Mouse (Mus musculus): ENCODE measurements around the gene Mybpc1. TPM values are rescaled to one million over a fixed set of nuclear protein-coding genes. Genes with fewer than 3 reads are reported as not detected.

Mybpc1 gene
- total RNA-seq (2021) = 1,000 to 10,000 TPM in 1 of 2 experiments, 100 to 1,000 TPM in 1; 775 to 1,264 TPM
- long read RNA-seq, experiment 1, transcript Mybpc1-202 (29 exons, 3,922 nt) = major isoform, 115 of 301 reads
- long read RNA-seq, experiment 1, partial matches to known transcripts = 81 of 301 reads
- long read RNA-seq, experiment 1, other reads (novel, unspliced or antisense) = 105 of 301 reads
- long read RNA-seq, experiment 2, transcript Mybpc1-202 (29 exons, 3,922 nt) = major isoform, 160 of 691 reads
- long read RNA-seq, experiment 2, partial matches to known transcripts = 157 of 691 reads
- long read RNA-seq, experiment 2, other reads (novel, unspliced or antisense) = 373 of 691 reads

DNA sequence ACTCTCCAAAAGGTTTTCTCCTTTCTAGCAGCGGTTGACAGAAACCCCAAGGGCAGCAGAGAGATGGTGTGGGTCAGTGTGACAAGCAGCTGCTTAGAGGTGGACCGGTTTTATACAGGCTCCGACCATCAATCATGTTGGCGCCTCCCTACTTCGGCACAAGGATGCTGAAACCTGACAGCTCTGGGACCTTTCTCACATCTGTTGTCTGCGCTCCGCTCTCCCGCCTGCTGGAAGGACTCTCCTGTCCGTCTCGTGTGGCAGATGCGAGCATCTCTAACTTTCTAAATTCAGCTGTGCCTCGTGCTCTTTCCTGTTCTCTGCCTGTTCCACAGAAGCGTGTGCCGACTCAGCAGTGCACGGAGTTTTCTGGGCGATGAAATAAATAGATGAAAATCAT is at the start of gene Mybpc1:
Mybpc1 (minus strand) TSS at position 210 of the 400 bp plus-strand sequence.
- DNase-seq = no peak
- intact Hi-C loops (cut with DNase I) = no loop called here

DNA sequence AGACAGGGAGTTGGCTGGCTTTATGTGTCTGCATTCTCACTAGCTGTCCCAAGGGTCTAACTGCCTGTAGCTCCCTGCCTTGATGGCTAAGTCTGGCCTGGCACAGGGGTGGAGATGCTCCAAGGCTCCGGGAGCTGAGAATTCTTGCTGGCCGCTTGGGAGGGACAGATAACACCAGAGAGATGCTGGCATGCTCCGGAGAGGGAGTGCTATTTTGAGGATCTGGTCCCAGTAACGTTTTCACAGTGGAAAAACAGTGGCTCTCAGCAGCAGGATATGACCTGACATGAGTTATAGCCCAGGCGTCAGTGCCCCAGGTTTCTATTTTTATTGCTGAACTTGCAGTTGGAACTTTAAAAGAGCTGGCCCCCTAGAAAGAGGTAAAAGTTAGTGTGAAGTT is 40.5 kb upstream of the Mybpc1 start:
- peak; percentile 32 to 39 for DNase-seq
- intact Hi-C loops (cut with DNase I) = no loop called here

DNA sequence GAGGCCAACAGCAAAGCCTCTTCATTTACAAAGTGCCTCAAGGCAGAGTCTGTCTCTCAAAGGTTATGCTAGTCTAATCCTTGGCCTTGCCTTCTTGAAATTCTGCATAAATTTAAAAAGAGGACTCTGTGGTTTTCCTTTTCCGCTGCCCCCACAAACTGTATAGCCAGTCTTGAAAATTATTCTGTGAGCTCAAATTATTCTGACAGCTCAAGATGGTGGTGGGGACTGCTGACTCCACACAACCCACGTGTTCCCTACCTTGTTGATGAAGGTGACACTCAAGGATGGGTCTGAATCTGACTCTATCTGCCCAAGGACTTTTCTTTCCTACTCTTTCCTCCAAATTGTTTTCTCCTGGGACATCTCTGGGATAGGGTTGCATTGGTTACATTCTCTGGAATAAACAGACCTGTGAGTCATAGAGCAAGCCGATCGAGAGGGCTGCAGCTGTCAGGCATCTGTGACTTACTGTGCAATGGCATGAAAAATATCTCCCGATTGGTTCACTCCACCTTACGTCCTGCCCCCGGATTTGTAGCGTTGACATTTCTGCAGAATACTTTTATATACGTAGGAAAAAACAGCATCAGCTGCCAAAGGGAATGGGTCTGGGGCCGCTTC is 26.5 kb upstream of the Mybpc1 start:
- DNase-seq = no peak
- intact Hi-C loops (cut with DNase I) = no loop called here

DNA sequence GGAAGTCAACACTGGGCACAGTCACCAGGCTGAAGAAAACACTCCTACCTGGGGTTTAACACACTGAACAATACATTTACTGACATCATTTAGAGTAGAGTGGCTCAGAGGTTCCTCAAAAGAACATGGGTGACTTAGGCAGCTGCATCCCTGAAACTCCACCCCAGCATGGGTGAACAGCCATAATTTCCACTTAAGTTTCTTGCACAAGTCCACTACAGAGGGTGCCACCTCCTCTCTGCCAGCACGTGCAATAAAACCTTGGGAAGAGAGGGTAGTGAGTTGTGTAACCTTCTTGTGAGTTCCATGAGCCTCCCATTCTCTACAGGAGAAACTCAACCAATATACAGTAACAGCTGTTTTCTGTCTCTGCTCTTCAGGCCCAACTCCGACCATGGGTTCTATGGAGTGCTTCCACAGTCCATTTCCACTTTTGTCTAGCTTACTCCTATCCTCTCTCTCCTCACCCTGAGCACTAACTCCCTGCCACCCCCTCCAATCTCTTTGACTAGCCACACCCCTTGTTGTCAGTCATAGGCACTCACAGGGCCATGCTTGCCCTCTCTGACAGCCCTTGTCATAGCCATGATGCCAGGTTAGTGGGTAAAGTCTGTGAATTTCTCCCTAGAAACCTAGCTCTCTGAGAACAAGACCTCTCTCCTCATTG is 25.8 kb upstream of the Mybpc1 start:
- DNase-seq = no peak
- intact Hi-C loops (cut with DNase I) = no loop called here

DNA sequence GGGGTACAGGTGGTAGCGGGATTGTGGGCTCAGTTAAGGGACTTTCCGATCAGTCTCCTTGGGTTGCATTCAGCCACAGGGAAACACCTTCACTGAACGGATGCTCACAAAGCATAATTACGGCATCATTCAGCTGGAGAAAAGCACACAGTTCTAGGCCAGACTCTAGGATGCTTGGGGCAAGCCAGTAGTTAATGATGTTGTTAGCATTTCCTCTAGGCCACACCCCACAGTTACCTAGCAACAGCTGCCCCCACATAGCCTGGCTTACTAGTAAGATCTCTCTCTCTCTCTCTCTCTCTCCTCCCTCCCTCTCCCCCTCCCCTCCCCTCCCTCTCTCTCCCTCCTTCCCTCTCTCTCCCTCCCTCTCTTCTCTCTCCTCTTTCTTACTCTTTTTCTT is 22.1 kb upstream of the Mybpc1 start:
- no peak for DNase-seq
- intact Hi-C loops (cut with DNase I) = no loop called here

DNA sequence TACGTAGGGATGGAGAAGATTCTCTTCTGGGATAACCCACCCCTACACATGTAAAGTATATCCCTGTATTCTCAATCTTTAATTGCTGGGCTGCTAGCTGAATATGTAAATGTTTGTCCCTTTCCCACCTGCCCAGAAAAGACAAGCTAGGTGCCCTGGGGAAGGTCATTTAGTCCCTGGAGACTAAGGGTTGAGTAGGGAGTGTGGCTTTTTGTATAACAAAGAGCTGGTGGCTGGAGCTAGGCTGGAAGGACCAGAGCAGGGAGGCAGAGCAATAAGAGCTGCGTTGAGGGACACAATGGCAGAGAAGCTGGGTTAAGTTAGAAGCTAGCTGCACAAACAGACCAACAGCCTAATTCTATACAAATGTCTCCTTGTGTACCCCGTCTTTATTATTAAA is 21.2 kb upstream of the Mybpc1 start:
- intact Hi-C loops (cut with DNase I) = no loop called here
- no peak for DNase-seq

DNA sequence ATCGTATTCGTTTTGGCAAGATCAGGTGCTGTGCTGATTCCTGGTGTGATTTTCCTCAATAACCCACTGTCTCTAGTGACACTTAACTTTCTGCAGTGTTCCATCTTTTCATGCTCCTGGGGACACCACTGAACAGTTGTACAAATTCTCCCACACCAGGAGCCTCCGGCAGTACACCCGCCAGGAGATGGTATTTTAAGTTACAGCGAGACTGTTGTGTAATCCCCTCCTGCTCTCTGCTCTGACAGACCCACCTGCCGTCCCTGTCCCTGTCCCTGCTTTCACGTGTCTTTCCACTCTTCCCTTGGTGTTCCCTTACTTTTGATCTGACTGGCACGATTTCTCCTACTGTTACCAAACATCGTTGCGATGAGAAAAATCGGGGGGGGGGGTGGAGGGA is 19.3 kb upstream of the Mybpc1 start:
- intact Hi-C loops (cut with DNase I) = no loop called here
- DNase-seq = no peak

DNA sequence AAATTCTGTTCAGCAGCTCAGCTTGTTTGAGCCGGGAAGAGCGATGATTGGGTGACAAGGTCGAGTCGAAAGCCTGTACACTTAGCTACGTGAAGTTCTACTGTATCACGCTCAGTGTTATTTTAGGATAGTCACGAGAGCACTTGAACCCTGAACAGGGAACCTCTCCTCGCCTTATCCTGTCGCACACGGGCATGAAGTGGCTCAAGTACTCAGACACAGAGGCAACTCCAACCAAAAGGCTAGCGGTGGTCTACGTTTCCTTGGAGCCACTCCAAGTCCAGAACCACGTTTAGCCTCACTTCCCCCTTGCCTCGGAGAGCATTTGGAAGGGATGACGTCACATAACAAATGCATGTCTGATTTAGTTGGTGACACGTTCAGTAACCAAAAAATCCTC is 17.7 kb upstream of the Mybpc1 start:
- intact Hi-C loops (cut with DNase I) = no loop called here
- DNase-seq = no peak

DNA sequence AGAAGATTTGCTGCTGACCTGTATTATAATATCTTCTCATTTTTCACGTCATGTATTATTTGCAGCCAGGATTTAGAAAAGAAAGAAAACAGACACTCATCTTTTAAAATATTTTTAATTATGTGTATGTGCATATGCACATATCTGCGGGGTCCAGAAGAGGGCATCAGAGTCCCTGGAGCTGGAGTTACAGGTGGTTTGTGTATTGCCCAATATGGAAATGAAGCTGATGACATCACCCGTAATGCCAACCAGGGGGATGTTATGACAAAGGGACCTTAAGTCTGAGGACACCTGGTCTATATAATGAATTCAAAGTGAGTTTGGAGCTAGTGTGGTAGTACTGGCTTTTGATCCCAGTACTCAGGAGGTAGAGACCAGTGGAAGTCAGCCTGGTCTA is 15.9 kb upstream of the Mybpc1 start:
- intact Hi-C loops (cut with DNase I) = no loop called here
- DNase-seq = no peak

DNA sequence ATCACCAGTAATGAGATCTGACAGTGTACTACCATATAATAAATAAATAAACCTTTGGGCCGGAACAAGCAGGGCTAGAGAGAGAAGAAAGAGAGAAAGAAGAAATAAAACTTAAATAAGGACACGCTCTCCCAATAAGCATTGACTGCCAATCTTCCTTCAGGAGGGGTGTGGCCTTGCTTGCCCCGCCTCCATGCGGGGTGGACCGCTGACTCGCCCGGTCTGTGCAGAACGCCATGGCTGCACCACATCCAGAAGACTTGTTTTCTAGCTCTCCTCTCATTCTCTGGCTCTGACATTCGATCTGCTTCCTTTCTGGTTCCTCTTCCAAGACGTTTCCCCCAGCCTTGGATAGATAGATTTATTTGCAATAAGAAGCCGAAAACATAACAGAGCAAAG is 8.1 kb upstream of the Mybpc1 start:
- intact Hi-C loops (cut with DNase I) = no loop called here
- DNase-seq = no peak

DNA sequence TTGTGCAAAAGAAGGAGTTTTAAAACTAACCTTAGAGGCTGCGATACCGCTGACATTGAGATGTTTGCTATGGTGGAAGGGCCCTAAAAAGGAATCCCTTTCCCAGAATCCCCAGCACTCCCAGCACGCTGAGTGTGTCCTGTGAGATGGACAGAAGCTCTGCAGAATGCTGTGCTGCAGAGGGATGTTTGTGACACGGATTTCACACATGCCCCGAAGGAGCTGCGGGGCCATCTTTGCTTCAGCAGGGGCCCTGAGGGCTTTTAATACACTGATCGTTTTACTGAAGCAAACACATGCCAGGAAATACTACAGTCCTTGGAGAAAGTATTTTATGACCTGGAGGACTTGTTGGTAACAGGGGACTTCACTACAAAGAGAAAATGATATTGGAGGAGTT is 1.7 kb upstream of the Mybpc1 start:
- intact Hi-C loops (cut with DNase I) = no loop called here
- DNase-seq = no peak

DNA sequence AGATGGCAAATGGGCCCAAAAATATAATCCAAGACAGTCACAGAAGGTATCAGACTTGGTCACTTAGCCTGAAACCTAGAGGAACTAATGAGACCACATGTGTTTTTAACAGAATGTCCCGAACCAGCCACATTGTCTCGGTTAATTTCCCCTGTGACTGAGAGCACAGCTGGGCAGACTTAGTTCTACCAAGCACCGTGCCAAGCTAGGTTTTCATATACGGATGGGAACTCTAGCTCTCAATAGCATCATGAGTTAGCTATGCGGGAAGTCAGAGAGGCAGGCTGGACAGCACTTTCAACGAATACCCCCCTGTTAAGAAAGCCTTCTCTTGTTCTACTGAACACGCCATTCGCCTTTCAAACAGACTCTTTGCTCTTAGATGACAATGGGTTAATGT is 1.1 kb upstream of the Mybpc1 start:
- DNase-seq = no peak
- intact Hi-C loops (cut with DNase I) = no loop called here

DNA sequence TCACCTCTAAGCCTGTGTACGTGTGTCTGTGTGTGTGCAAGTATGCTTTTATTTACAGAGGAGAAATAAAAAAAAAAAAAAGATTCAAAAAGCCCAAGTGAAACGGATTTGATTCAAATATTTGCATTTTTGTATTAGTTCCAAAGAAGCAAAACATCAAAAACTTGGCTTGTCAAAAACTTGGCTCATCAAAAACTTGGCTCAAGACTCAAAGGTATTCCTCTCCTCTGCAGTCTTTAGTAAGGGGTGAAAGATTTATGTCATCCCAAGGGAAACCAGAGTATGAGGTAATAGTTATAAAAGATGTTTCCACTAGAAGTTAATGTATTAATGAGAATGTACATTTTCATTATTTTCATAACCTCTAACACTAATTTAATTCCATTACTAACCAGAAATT is 1.2 kb downstream of the Mybpc1 start:
- no peak for DNase-seq
- intact Hi-C loops (cut with DNase I) = no loop called here

DNA sequence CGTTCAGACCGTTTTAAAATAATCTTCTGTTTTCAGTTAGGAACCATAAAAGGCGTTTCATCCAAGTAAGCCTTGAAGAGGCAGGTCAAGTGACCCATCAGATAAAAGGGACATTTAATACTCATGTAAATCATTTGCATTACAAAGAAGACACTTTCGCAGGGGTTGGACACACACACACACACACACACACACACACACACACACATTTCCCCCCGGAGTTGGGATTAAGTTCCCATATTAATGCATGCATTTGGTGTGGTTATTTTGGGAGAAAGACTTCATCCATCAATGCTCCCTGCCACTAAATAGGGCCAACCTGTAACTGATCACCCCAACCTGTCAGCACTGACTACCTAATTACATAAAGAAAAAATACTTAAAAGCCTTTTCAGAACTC is 1.7 kb downstream of the Mybpc1 start:
- intact Hi-C loops (cut with DNase I) = no loop called here

DNA sequence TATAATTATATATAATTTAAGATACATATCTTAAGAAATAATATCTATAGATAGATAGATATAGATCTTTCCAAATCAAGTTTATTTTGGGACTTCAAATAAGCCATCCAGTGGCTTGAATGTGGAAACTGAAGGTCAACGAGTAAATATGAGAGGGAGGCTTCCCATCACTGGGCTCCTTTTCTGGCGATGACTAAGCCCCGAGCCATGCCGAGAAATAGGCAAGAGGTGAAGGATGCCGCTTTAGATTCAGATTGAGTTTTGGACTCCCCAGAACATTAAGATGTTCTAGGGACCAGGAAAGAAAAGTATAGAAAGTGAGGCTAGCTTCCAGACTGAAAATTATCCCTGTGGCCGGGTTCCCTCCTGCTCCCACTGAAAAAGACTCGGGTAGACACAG is 4.4 kb downstream of the Mybpc1 start:
- no peak for DNase-seq
- intact Hi-C loops (cut with DNase I) = no loop called here

More for the DNA sequence above, 1.7 kb downstream of the Mybpc1 start:
- DNase-seq = no peak

DNA sequence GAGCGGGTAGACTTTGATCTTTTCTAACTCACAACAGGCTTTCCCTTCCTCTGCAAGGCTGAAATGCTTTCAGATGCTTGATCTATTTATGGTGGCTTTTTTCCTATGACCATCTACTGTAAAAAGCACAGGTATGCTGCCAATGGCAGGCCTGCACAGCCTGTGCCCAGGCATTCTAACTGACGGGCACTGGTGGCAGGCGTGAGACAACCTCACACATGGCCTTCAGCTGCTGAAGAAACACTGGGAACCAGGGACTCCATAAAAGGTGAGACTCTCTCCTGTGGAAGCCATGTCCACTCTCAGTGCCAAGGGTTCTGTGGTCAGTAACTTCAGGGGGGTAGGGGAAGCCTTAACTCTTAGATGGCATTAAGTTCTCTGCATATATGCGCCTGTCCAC is 12.6 kb downstream of the Mybpc1 start:
- no peak for DNase-seq
- intact Hi-C loops (cut with DNase I) = no loop called here

DNA sequence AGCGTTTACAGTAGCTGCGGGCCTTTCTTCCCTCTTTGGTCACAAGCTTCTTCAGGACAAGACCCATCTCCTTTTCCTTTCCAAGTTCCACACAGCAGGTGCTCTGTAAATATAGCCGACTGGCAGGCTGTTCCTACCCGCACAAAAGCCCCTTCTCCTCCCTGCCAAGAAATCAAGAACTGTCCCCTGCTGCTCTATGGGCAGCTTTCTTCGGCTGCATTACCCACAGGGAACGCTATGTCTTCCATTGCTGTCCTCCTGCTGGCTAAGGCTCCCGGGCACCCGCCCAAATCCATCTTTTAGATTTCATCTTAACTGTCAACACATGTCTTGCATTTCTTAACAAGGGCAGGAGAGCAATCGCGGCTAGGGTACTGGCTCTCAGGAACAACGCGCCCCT is 13.9 kb downstream of the Mybpc1 start:
- intact Hi-C loops (cut with DNase I) = no loop called here
- peak; percentile 52 to 75 for DNase-seq

DNA sequence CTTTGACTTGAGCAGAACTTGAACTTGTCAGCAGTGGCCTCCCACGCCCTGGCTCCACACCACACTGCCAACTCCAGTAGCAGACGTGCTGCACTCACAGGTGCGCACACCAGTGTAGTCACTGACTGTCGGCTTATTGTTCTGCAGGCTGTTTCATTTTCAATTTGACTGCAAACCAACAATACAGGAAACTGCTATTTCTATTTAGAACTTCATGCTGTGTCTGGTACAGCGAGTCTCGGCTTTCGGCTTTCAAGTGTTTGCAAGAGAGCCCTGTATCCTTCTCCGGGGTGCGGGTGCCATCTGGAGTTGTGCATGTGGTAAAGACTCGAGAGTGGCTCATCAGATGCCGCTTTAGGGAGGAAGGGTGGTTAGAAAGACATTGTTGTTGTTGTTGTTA is 20.5 kb downstream of the Mybpc1 start:
- DNase-seq = no peak
- intact Hi-C loops (cut with DNase I) = no loop called here

DNA sequence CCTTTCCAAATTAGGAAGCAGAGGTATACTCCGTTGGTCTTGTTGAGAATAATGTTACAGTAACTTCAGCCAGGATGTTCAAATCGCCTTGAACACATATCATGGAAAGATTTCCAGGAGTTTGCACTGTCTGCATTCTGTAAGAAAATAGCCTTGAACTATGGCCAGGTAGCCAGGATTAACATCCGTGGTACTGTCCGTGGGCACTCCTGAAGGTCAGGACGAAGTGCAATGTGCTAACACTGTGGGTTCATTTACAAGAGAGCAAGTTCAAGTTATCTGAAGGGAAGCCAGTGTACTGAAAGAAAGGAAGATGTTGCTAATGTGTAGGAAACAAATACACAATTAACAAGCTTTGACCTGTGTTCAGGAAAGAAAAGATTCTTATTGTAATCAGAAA is 24.2 kb downstream of the Mybpc1 start:
- intact Hi-C loops (cut with DNase I) = no loop called here
- no peak for DNase-seq

DNA sequence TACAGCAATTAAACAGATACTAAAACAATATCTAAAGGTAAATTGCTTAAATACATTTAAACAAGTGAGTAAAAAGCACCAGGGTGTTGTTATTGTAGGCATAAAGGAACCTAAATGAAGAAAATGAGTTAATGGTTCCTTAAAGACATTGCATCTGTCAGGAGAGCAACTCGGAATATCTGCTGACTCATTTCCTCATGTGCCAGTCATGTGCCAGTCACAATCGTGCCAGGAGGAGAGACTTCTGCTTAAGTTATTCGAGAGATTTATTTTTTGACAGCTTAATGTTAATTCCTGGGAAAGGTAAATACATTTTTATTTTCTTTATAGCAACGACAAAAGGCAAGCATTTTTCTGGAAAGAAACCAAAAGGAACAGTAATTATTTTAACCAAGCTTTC is 26.3 kb downstream of the Mybpc1 start:
- no peak for DNase-seq

DNA sequence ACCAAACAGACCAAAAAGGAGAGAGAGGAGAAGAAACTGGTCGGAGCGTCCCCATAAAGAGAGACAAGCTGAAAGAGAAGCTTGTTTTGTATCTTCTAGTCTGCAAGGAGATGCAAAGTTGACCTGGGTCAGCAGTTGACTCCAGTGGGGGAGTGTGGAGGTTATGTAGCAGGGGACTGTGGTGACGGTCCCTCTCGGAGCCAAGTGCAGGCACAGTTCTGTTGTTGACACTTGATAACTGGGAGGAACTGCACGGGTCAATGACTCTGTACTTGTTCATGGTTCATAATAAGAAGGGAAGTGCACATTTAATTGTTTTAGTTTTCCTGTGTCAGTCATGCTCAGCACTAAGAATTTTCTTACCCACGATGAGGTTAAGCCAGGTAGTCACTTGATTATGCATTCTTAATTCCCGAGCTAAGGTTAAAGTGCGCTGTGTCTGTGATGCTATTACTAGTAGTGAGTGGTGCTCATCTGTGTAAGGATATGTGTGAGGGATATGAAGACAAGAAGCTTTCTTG is 30.8 kb downstream of the Mybpc1 start:
- intact Hi-C loops (cut with DNase I) = no loop called here
- DNase-seq = no peak

More for the DNA sequence above, 26.3 kb downstream of the Mybpc1 start:
- intact Hi-C loops (cut with DNase I) = no loop called here

DNA sequence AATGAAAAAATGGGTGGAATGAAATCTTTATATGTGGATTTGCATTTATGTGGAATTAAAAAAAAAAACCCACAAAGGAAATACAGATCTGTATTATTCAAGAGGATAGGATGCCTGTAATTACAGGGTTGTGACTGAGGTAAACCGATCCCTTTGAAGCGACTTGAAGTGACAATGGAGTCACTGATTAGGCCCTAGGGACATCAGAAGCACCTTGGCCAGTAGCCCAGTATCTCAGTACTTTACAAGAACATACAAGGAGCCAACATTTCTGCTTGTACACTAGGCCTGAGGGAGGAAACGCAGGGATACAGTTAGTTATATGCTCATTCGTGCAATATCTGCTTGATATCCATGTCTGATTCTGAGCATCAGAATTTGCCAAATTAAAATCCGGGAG is 32.8 kb downstream of the Mybpc1 start:
- DNase-seq = no peak
- intact Hi-C loops (cut with DNase I) = no loop called here
